Mouse (Mus musculus) gastrocnemius, postnatal 36 days (tissue): Measurements from ENCODE around the gene Aoc1. TPM values are rescaled to one million over a fixed set of nuclear protein-coding genes. Genes with fewer than 3 reads are reported as not detected.

Experiments used
- DNase-seq, 2 experiments: peaks; one replicate each; pipeline ENCODE4 v3.0.0; 2022
- intact Hi-C: fragments of 180-260 bp; cut with DNase I; formaldehyde crosslinking; loops from one replicate; pipeline ENCODE4 v1.15.1; 2025
- long read RNA-seq, 2 experiments: library from polyadenylated mRNA; stranded (forward); transcript quantifications; one replicate each; pipeline ENCODE4 v2.0.0; 2021
- total RNA-seq, 2 experiments: library from RNA; stranded (reverse); gene quantifications; 2 replicates each; pipeline ENCODE4 v1.2.3; 2021

The Aoc1 gene
- not detected for total RNA-seq
- long read RNA-seq, experiment 1, result 0 reads
- long read RNA-seq, experiment 2, result 0 reads

DNA sequence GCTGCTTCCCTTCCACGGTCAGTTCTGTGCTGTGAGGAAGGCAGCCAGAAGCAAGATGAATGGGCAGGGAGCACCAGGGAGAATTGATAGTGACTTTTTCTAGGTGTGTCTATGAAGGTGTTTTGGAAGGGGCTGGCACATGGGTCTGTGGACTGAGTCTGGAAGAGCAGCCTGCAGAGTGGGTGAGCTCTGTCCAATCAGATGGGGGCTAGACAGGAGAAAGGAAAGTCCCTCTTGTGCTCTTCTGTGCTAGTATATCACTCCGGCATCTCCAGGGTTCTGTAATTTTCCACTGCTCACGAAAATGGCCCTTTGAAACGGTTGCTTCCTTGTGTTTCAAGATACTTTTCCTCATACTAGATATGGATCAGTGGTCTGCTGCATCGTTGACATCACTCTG, at the start of gene Aoc1:
TSS of gene Aoc1 (plus strand) at position 301 of the 400 bp plus-strand sequence.
- intact Hi-C loops, result no loop called here
- DNase-seq, result no peak

DNA sequence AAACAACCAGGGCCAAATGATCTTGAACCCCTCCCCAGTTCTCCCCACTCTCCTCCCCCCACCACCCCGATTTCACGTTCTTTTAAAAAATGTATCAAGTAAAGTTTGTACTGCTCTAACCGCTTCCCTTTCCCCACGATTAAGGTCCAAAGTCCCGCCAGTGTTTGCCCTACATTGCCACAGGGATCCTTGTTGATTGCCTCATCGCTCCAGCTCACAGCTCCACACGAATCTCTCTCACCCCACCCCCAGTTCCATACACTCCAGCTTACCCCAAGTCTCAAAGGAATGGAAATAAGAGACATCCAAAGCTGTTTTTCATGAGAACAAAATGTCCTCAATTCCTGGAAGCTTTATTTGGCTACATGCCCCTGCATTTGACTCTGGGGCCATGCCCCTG, 47.7 kb upstream of the Aoc1 start:
- DNase-seq, result no peak
- intact Hi-C loops, result no loop called here

DNA sequence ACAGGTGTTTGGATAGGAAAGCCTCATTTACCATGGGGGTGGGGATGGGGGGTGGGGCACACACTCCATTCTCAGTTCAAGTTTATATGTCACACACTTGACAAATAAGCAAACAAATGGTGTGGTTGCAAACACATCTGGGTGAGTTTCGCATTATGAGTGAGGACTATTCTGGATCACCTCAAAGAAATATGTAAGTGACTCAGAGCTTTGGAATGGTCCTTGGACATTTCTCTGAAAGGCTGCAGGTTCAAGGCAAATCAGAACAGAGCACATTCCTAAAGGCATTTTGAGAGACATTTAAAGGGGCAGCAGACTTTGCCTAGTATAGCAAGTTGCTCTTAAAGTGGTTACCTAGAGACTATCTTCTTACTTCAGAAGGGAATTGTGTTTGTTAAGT, 43.7 kb upstream of the Aoc1 start:
- intact Hi-C loops, result no loop called here
- no peak for DNase-seq

DNA sequence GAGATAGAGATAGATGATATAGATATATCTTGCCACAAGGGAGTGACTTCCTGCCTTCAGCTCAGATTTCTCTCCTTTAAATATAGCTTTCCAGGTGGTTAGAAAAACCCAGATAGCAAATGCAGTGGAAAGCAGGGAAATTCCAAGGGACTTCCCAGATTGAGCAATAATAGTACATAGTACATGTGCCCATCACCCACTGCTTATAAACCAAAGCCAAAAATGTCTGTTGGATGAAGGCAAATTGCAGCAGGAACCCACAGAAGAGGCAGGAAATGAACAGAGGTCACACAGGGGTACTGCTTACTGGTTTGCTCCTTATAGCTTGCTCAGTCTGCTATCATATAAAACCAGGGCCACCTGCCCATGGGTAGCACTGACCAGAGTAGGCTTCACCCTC, 43.0 kb upstream of the Aoc1 start:
- intact Hi-C loops, result no loop called here
- no peak for DNase-seq

DNA sequence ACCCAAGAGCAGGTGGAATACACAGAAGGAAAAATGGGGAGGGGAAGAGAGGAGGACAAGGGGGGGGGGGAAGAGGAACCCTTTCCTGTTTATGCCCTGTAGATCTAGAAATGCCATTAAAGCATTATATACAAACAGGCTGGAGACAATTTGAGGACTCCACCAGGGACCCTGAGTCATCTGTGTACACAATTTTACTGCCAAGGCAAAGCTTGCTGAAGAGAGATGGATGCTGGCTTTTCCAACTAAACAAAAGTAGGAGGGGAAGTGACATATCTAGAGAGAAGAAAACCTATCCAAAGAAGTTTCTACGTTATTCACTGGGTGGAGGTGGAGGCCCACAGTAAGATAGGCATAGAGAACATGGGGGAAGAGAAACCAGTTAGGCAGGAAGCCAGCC, 42.5 kb upstream of the Aoc1 start:
- no peak for DNase-seq

DNA sequence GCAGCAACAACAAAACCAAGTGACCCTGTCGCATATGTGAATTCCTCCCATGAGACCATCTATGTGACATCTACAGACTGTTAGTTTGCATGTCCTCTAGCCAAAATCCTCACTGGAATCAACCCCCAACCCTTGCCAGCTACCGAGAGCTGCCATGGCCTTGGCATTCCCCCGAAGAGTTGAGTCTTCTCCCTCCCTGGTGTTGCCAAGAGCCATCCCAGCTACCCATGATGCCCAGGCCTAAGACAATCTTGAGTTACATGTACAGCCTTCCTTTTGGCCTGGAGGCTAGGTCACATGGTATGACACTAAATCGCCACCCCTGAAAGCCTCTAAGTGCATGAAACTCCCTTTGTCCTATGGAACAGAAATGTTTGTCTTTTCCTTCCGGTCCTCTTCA, 41.6 kb upstream of the Aoc1 start:
- no peak for DNase-seq
- intact Hi-C loops, result no loop called here

More for the DNA sequence above, 42.5 kb upstream of the Aoc1 start:
- intact Hi-C loops, result no loop called here

DNA sequence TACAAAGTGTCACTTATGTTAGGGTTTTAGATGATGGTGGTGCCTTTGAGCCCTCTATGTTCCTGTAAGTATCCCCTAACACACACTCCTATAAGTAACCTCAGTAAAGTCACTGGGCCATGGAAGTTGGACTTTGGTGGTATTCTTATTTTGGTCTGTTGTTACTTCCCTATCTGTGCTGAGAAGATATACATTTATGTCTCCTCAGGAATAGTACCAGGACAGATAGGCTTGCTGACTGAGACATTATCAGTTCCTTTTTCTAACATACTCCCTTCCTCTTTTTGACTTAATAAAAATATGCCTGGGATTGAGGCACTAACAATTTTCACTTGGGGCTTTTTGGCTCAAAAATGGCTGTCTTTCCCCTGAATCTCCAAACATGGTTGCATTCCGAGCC, 40.3 kb upstream of the Aoc1 start:
- intact Hi-C loops, result no loop called here
- no peak for DNase-seq

DNA sequence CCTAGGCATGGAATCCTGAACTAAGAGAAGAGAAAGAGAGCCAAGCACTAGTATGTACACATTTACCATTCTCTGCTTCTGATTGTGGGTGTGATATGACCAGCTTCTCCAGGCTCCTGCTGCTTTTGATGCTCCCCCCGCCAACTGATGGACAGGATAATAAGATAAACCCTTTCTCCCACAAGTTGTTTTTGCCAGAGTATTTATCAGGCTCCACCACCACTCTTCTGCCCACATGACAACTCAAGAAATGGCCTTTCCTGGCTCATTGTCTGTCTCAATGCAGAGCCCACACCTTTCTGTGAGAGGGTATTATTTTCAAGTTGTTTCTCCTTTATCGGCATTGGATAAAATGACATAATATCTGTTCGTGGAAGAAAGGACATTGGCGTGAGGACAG, 39.2 kb upstream of the Aoc1 start:
- intact Hi-C loops, result no loop called here
- DNase-seq, result no peak

DNA sequence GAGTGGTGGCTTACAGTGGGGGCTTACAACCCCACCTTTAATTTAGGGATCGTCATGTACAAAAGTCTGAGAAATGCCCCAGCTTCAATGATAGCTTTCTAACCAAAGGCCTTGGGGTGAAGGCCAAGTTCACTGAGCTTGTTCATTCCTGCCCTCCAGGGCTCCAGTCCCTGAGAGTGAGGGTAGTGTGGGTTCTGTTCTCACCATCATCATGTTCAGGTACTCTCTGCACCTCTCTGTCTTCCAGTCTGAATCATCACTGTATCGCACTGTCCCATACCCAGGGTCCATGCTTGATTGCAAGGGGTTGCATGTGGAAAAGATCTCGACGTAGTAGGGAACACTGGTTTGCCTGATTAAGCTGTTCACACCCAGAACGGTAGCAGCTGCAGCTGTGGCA, 37.5 kb upstream of the Aoc1 start:
- intact Hi-C loops, result no loop called here
- no peak for DNase-seq

DNA sequence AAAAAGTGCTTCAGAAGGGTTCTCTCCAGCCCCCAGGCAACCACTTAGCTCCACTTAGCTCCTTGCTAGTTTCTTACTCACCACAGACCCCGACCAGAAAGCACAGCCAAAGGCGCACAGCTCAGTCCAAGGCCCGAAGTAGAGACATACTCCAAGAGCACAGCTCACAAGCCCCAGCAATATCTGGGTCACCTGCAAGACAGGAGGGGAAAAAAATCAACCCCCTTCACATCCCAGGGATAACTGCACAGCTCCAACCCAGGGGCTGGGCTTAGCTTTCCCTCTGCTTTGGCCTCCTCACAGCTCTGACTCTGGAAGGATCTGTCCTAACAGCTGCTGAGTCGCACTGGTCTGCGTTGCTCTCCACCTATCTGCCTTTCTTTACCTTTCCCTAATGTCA, 36.5 kb upstream of the Aoc1 start:
- DNase-seq, result no peak
- intact Hi-C loops, result no loop called here

DNA sequence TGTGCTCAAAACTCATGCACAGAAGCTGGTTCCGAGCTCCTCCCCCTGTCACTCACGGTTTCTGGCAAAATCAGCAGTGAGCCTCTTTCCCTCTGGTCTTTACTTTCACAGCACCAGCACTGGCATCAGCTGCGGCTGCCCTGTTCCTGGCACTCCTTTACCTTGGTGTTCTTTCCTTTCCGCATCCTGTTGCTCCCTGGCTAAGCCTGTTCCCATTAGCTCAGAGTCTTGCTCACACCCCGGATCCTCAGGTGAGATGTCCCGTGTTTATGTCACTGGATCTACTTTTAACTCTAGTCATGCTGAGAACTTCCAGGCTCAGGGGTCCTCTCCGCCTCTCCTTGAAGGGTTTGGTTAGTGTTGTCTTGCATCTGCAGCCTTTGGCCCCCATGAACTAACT, 35.2 kb upstream of the Aoc1 start:
- no peak for DNase-seq
- intact Hi-C loops, result no loop called here

DNA sequence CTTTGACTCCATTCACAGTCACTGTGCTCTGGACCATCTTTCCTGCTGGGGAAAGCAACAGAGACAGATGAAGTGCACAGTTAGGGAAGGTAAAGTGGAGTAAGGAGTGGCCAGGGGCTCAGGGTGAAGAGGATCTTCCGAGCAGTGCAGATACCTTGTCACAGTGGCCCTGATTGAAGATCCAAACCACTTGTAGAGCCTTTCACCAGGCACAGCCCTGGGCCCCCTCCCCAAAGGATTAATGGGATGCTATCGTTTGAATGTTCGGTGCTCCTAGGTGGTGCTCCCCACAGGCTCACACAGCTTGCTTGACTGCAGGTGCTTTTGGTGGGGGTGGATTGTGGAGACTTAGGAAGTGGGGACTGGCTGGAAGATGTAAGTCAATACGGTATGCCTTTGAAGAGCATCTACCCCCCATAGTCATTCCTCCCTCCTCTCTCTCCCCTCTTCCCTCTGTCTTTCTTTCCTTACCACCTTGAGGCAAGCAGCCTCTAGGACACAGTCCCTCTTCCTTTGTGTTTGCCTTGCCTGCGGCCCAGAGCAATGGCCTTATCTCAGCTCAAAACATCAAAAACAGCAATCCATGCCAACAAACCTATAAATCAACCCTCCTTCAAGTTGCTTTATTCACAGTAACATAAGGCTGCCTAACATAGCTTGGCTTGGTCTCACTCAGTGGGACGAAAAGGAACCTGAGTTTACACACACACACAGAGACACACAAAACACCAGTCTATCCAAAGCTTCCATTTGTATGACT, 34.2 kb upstream of the Aoc1 start:
- intact Hi-C loops, result no loop called here
- DNase-seq, result no peak

DNA sequence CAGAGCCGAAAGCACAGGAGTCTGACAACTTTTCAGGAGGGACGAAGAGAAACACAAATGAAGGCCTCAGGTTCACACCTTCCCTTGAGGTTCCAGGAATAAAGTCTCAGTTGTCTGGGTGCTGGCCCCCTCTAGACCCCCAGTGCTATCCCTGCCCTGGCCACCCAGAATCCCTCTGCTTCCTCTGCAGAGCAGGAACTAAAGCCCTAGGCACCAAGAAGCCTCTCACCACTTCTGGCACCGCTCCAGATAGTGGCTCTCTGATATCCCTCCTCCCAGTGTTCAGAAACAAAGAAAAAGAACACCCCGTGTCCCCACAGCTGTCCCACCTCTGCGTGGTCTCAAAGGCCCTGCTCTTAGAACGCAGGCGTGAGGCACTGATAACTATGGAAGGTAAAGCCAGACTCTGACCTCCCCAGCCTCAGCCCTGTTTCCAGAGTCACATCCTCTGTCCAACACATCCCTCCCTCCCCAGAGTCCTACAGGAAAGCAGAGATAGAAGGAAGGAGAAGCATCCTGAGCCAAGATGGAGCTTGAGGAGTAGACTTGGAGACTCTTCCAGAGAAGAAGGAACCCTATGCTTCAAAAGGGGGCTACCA, 32.2 kb upstream of the Aoc1 start, which contains the start of gene Tmem176a:
TSS of gene Tmem176a (plus strand) at position 549 of the 599 bp plus-strand sequence.
- DNase-seq, result peak in 1 of 2 experiments; percentile 21
- intact Hi-C loops, result no loop called here

DNA sequence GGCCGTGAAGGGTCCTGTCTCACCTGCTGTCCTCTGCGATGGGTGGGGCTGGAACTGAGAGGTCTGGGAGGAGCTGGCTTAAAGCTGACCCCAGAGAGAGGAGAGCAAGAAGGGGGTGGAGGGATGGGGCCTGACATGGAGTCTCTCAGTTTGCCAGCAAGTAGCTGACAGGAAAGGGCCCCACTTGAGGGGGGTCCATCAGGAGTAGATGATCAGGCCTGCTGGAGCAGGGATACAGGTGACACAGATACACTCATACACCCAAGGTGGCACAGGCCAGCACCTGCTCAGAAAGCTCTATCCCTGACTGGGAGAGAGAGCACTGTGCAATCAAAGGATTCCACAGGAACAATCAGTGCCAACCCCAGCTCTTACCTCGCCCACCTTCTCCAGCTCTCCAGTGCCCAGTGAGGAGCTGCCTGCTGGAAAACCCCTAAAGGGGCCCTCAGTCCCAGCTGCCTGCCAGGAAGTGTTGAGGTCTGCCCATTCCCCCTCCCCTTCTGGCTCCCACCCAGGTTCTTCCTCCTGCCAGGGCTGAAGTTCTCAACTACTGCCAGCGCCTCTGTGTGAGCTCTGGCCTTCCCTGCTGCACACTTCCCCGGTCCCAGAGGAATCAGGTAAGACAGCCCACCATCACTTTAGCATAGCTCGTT, 31.6 kb upstream of the Aoc1 start, which contains the start of gene Tmem176b:
TSS of gene Tmem176b (minus strand) at position 524 of the 653 bp plus-strand sequence.
- DNase-seq, result peak; percentile 75 to 86
- intact Hi-C loops, result no loop called here

DNA sequence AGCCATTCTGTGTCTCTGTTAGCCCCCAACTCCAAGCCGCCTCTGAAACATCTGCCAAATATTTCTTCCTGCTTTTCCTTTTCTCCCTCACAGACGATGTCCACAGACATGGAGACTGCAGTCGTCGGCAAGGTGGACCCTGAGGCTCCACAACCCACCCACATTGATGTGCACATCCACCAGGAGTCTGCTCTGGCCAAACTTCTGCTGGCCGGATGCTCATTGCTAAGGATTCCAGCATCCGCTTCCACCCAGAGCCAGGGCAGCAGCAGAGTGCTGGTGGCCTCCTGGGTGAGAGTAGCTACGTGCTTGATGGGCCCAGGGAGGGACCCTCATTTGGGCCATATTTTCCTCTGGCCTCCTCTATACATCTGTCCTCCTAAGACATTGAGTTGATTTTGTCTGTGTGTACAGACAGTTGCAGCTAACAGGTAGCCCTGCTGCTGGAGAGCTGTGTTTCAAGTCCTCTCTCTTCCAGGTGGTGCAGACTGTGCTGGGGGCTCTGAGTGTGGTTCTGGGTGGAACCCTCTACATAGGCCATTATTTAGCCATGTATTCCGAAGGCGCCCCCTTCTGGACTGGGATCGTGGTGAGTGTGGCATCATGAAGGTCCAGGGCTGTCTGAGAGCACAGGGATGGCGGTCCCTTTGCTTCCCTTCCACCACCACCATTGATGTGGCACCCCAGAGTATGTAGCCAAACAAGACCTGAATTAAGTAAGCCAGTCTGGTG, 30.4 kb upstream of the Aoc1 start:
- DNase-seq, result no peak
- intact Hi-C loops, result no loop called here

DNA sequence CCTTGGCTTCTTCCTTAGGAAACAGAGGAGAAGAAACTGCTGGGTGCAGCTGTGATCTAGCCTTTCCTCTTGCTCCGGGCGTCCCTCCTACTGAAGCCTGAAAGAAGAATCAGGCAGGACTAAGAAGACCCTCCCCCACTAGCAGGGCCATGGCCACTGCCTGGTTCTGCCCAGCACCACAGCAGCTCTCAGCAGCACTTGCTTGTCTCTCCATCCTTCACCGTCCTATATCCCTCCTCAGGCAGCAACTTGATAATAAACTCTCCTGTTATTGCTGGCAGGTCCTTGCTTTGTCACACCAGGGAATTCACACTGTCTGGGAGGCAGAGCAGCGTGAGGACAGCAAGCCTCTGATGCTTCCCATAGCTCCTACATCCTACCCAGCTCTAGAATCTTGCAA, 27.6 kb upstream of the Aoc1 start:
- intact Hi-C loops, result no loop called here
- DNase-seq, result no peak

DNA sequence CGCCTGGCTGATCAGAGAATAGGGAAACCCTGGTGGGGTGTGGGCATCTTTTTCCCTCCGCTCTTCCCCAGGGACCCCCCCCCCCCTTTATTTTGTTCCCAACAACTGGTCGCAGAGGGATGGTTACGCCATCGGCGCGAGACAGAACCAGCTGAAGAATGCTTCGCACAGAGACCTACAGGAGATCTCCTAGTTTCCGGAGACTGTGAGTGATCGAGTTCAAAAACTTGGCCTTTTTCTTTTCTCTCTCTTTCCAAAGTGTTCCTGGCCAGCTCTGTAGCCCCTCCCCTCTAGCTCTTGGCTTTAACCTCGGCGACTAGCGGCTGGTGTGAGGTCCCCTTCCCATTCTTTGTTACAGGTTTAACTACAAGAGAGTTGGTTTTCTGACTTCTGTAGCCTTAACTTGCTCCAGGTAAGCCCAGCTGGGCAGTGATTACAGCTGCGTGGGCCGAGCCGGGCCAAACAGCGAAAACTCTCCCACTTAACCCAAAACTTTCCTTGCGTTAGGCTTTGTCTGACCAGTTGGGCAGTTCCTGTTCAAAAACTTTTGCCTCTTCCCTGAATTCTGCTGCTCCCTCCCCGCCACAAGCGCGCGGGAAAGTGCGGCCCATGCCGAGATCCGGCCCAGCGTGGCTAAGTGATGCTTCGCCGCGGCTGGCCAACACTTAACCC, 20.7 kb upstream of the Aoc1 start:
- intact Hi-C loops, result no loop called here
- DNase-seq, result peak; percentile 19 to 27

DNA sequence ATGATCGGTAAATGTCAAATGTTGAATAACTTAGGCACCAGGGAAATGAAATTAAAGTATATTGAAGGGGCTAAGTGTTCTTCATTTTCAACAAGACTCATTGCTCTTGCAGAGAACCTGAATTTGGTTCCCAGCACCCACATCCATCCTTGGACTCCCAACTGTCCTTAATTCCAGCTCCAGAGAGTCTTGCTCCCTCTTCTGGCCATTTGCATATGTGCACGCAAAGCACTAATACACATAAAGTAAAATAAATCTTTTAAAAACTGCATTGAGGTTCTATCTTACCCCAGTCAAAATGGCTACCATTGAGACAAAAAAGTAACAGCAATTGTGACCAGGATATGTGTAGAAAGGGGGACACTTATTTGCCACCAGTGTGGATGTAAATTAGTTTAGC, 18.5 kb upstream of the Aoc1 start:
- DNase-seq, result no peak
- intact Hi-C loops, result no loop called here

DNA sequence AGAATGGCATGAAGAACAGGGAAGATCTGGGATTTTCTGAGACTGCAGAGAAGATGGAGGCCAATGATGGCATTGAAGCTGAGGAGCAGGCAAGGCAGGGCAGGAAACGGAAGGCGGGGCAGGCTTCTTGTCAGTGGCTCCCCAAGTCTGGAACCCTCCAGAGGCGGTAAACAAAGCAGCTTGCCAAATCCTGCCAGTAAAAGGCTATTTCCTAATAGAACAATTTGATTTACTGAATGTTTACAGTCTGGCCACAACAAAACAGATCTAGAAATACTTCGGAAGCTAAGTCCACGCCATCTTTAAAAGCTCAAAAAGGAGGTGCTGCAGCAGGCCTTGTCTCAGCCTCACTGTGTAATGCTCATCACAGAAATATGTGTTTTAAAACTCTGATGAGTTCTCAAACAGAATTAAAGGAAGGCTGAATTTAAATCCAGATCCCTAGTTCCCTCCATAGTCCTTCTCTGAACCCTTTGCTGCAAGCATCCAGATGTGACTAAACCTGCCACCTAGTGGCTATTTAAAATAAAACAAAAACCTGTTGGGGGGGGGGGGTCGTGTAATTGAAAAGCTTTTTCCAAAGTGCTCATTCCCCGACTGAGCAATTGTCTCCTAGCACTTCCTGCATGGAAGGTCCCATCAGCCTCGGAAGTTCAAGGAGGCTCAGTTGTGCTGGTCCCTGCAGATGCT, 14.9 kb upstream of the Aoc1 start:
- DNase-seq, result no peak
- intact Hi-C loops, result loop anchor here (2.0 kb wide), 1 partner anchor 41 kb away; no protein-coding TSS in a partner anchor
